Mouse (Mus musculus) urinary bladder, postnatal 10 days (tissue): ENCODE measurements around the gene Gtf3a.
"Not testable (repeated sequence)": the region's sequence is repeated elsewhere in the genome, so short reads cannot be mapped to it uniquely, and the experiment has no call there.

ENCODE experiments used
- DNase-seq: peaks from one replicate; pipeline ENCODE4 v3.0.0; 2022; ENCODE audit warnings: low spot score

Gene Gtf3a

DNA sequence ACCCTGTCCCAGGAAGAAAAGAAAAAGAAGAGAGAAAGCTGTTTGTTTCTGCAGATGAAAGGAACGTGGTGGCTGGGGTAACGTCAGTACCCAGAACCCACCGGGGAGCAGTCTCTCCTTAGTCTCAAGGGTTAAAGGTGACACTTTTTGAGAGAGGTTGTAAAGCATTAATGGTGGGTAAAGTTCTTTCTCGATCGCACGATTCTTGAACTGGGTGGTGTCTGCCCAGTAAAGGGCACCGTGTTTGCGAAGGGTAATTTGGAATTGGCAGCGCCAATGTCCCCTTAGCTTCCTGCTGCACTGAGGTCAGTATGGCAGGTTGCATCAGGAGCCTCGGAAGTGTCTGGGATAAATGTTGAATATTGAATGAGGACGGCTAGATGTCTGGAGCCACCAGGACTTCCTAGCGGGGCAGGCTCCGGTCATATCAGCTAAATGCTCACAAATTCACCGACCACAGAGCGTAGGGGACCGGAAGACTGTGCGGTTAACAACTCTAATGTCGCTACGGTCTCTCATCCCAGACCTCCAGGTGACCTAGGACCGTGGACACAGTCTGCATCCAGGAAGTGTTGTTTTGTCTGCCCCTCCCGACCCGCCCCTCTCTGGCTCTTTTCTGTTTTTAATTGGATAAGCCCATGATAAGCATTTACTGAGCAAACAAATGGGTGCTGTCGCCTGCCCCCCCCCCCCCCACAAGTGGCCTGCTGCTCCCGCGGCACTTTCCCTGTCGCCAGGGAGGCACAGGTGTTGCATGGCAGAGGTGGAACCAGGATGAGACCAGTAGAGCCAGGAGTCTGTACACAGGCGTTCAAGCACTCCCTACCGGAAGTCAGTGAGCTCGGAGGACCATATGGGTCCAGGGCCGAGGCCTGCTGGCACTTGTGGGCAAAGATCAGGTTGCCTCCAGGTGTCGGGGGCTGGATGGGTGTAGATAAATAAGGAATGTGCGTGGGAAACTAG, 10.6 kb upstream of the Gtf3a start:
- DNase-seq = no peak

DNA sequence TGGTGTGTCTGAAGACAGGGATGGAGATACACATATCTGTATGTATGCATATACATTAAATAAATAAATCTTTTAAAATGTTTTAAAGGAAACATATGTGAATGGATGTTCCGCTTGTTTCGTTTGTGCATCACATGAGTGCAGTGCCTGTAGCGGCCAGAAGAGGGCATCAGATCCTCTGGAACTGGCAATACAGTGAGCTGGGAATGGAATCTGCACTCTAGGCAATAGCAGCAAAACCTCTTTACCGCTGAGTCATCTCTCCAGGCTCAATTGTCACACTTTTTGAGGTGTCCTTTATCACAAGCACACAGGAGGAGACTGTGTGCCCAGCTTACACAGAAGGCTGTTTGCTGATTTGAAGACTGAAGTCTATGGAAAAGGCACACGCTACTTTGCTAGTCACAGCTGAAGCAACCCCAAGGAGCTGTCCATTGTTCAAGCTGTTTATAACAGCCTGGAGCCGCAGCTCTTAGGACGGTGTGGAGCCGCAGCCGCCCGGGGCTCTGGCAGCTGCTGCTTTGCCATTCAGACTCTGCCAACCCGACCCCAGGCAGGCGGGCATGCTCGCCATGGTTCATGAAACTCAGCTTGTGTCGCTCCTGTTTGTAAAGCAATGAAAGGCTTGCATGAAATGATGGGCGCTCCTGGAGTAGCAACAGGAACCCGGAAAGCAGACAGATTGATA, 9.2 kb upstream of the Gtf3a start:
- no peak for DNase-seq

DNA sequence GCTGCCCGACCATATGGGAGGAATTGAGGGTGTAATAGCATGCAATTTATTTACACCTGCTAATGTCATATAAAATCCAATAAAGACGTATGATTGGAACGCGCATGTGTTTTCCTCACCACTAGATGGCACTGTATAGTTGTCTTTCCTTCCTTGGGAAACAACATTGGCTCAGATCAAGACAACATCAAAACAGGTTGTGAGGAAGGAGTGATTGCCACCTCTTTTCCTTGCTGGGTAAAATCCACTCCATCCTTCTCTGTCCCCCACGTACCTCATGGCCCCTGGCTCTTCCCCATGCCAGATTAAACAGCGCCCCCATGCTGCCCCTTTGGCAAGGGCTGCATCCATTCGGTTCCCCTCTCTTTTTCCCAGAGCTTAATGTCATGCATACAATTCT, 8.2 kb upstream of the Gtf3a start:
- DNase-seq = no peak

DNA sequence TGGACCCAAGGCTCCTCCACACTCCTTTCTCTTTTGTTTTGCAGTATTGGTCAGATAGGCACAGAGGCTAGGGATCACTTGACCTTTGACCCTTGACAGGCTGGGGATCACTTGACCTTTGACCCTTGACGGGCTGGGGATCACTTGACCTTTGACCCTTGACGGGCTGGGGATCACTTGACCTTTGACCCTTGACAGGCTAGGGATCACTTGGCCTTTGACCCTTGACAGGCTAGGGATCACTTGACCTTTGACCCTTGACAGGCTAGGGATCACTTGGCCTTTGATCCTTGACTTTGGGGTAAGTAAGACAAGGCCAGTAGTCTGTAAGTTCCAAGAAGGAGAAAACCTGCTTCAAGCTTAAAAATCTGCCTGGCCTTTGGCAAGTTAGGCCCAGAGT, 6.5 kb upstream of the Gtf3a start:
- not testable (repeated sequence) for DNase-seq

DNA sequence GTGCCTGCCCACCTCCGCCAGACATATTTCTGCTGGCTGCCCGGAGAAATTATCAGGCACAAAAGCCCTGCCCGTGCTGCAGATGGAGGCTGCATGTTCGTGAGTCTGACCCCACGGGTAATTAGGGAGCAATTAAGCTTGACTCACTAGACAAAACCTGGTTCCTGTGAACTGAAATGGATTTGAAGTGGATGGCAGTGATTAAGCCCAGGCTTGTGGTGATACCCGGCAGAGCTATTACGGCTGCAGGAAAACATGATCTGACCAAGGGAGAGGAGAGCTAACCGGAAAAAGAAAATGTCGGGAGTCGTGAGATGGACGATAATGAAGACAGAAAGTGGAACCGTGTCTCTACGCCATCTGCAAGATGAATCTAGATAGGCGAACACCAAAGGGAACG, 5.5 kb upstream of the Gtf3a start:
- no peak for DNase-seq

DNA sequence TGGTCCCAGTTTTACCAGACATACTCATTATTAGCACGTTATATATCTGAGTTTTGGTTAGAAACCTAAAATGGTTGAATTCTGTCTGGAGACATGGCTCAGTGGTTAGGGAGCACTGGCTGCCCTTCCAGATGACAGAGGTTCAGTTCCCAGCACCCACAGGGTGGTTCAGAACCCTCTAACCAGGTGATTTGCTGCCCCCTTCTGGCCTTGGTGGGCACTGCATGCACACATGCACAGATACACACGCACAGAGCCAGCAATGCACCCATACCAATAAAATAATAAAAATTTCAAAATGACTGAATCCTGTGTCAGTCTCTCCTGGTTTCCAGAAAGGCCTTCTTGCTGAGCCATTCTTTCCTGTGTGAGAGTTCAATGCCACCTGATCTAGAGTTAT, 3.9 kb upstream of the Gtf3a start:
- DNase-seq = no peak

DNA sequence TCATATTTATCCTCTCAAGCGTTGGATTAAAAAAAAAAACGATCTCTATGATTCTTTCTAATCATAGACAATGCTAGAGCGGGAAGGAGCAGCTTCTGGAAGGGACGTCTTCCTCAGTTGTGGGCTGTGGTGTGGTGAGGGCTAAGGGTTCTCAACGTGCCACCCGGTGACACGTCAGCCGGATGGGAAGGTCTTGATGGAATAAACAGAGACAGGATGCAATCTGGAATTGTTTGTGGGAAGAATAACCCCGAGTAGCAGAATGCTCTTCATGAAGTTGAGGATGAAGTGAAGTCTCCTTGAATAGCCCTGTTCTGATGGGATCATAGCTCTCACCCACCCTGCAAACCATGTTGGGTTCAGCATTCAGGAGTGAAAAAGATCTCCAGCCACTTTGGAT, 1.8 kb upstream of the Gtf3a start:
- DNase-seq = no peak

DNA sequence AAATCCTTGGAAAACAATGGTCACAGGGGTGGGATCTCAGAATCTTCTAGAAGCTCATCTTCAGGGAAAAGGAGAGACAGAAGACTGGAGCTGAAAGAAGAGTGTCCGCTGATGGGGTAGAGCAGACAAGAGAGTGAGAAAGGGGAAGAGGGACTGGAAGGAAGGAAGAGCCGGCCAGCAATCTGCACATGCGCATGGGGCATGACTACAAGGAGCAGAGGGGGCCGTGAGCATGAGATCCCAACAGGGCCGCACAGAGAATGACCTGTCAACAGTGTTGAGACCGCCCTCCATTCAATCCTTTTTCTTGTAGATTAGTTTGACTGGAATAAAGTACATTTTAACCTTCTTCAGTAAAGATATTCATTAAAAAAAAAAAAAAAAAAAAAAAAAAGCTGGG, 960 bp upstream of the Gtf3a start:
- no peak for DNase-seq

DNA sequence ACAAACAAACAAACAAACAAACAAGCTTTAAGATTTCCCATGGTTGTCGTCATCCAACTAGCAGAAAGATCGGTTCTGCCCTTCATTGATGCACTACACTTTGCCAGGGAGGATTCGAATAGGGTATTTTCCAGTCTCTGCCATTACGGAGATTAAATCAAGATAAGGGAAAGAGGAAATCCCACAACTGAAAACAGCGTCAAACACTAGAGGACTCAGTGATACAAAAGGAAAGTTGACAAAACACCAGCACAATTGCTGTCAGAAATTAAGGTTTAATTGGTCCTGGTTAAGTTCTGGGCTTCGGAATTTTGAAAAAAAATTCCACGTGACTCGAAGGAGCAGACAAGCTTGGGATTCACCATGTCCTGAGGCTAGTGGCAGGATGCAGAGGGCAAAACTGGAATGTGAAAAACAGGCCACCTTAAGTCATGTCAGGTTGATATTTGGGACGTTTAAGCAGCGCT, 383 bp upstream of the Gtf3a start:
- no peak for DNase-seq

DNA sequence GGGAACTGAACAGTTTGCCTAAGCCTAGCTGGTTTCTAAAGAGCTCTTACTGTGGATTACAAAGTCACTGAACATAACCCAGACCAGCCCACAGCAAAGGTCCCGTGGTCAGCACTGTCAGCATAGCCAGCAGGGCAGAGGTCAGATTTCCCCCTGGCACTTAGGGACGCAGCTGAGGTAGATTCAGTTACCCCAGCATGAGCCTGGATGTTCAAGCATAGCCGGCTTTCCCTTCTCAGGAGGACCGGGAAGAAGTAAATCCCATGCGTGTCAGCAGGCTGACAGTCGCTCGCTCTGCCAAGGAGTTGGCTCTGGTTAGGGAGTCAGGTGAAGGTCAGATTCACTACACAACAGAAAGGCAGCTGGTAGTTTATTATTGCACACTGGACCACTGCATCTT, 6.1 kb downstream of the Gtf3a start:
- DNase-seq = no peak

DNA sequence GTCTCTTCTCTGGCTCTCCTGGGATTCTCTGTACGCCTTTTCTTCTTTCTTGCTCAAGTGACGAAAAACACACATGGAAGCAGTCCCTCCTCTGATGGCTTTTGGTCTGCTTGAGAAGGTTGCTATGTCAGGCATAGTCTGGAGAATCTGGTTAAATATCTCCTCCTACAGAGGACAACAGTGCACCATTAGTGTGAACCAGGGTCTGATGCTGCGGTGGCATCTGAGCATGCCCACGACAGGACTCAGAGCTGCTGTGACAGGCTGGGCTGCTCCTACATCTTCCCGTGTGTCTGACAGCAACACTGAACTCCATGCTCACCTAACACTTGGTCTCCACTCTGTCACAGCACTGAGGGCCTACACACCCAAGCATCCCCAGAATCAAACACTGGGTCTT, 7.2 kb downstream of the Gtf3a start:
- no peak for DNase-seq

DNA sequence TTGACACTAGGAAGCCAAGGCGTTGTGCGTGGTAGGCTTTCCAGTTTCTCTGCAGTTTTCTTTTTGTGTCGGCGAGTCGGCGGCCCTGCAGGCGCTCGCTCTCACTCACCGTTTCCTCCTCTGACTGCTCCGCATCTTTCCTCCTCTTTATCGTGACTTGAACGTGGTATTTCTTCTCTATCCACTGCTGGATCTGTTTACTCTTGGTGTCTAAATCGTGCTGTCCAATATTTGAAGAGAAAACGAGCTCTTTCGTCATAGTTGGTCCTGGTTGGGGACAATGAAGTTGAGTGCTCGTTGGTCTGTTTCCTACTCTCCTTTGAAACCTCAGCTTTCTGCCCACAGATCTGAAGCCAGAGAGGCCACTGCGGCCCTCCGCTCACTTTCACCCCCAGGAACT, 8.2 kb downstream of the Gtf3a start:
- DNase-seq = no peak

DNA sequence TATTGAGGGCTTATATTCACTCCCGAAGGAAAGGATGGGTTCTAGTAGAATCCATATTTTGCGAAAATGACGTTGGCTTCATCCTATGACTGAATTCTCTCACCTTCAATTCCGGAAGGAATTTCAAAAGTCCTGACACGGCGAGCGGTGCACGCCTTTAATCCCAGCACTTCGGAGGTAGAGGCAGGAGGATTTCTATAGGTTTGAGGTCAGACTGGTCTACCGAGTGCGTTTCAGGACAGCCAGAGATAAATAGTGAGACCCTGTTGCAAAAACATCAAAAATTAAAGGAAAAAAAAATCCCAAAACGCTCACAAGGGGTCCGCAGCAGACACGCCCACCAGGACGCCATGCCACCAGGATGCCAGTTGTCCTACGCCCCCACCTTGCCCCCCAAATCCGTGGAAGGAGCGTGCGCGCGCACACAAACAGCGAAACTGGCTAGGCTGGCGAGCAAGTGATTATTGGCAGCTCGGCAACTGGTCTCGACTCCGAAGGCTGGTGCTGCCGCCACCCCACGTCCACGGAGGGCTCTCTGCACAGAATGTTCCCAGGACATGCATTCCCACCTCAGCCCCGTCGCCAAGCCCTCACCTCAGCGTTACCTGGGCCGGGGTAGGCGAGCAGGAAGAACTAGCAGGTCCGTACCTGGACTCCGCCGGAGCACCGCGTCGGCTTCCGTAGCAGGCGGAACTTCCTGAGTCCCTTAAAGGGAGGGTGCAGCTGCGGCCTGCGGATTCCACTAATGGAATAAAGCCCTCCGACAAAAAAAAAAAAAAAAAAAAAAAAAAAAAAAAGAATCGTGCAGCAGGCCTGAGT, 14.9 kb downstream of the Gtf3a start, which contains the start of gene Mtif3:
Gene Mtif3 (minus strand): TSS at position 683 of the 819 bp plus-strand sequence.
- peak; percentile 35 for DNase-seq

DNA sequence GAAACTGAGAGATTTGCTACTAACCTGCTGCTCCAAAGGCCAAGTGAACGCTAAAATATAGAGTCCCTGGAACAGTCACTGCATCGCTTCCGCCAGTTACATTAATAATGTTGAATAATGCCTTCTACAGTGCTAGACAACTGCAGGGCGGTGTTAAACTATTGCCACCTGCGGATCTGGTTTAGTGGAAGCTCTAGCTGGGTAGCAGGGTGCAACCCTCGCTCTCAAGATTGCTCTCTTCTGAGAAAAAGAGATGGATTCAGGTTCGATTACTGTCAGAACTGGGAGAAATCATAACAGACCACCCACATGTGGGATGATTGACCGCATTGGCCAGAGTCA, 15.5 kb downstream of the Gtf3a start:
- DNase-seq = no peak

DNA sequence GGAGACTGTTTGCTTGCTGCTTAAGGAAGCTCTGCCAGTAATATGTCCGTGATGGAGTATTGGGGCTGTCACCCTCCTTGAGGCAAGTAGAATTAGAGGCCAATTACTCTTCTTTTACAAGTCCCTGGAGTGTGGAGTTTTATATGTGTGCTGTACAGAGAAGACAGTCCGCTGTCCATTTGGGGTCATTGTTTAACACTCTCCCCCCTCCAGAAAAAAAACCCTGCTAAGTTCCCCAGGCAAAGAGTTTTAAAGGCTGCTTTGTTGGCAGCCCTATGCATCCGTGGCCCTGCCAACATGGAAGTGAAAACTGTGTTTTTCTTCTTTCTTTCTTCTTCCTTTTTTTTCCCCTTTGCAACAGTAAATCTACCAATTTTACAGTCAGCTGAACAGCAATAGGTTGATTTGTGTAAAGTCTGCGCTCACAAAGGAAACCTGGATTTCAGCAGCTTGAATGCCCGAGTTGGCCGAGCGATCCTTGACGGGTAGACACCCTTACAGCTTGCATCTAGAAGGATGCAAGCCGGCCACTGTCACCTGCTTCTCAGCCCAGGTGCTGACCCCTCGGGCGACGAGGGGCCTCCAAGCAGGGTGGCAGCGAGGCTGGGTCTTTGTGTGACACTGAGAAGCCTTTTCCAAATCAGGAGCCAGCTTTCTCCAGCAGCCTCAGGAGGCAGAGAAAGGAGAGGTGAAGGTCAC, 20.4 kb downstream of the Gtf3a start:
- no peak for DNase-seq

DNA sequence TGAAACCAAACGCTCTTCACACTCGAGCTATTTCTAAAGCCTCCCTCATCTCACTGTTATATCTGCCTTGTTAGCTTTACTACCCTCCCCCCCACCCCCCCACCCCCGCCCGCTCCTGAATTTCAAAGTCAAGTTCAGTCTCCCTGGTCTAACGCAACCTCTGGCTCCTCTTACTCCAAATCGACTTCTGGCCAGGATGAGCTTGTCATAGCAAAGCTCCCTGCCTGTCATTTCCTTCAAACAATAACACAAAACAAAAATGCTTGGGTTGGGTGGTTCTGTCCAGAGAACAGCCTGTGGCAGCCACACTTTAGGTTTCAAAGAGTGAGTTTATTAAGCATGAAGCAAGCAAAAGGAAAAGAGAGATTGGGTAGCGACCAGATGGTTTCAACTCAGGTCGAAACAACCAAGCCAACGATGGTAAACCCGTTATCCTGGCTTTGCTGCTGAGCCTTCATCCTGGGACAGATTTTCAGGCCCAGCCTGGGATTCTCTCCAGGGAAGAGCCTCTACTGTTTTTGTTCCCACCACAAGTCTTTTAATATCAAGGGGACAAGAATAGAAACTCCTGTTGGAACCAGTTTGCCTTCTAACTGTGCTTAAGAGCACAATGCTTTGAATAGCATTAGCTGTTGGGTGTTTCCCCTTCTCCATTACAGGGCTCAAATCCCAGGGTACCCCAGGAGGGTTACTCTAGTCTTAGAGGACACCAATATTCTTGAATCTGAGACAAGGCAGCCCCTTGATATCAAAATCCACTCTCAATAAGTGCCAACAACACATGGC, 23.5 kb downstream of the Gtf3a start:
- DNase-seq = no peak

DNA sequence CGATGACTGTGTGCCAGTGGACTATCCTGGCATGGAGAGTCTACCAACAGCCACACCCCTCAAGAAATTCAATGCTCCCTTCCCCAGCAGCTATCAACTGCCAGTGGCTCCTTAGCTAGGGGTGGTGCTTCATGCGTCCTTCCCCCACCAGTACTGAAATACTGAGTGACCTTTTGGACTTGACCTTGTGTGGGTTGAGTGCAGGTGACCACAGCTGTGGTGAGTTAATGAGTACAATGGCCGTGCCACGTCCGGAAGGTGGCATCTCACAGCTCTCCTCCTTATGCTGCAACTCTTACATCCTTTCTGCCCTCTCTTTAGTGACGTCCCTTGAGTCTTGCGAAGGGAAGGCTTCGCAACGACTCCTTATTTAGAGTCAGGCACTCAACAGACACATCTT, 24.9 kb downstream of the Gtf3a start:
- DNase-seq = no peak

DNA sequence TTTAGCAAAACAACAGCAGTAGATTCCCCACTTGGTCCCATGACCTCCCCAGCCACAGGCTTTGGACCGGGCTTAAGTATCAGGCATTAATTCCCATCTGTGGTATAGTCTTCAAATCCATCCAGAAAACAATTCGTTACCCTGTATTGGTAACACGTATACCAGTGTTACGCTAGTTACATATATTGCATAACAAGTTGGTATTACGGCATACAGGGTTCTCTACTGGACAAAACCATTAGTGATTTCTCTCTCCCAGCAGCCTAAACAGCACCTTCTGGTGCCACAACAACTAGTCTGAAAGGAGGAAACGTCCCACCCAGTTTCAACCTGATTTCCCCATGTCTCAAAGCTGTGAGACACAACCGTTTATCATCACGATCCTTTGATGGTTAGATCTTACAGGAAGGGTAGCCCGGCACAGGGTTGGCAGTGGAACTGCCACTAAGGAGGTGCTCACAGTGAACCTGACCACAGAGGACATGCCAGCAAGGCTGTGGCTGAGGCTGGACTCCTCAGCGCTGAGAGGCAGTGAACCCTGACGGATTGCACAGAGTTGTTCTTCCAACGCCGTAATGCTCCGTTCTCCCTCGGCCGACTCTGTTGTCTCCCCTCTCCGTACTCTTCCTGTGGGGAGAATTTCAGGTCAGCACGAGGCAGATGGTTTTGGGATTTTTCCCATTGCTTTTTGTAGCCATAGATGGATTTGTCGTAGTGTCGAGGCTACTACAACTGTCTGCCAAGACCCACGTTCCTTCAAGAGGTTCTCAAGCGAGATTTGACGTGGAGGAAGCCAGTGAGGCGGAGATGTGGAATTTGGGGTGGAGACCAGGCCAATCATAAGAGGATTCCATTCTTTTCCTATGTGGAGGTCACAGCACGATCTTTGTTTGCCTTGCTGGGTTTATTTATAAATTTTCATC, 25.7 kb downstream of the Gtf3a start:
- DNase-seq = no peak

DNA sequence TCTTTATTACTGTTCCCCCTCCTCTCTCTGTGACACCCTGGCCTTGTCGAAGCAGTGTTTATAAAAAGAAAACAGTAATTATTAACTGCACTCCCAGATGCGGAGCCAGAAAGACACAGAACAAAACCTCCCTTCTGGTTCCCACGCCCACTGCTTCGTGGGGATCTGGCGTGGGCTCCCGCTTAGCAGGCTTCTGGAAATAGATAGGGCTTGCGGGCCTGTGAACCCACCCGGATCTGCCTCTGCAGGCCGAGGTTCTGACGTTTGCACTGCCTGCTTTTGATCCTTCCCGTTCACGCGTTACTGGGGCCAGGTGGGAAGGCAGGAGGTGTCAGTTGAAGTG, 26.3 kb downstream of the Gtf3a start:
- no peak for DNase-seq

DNA sequence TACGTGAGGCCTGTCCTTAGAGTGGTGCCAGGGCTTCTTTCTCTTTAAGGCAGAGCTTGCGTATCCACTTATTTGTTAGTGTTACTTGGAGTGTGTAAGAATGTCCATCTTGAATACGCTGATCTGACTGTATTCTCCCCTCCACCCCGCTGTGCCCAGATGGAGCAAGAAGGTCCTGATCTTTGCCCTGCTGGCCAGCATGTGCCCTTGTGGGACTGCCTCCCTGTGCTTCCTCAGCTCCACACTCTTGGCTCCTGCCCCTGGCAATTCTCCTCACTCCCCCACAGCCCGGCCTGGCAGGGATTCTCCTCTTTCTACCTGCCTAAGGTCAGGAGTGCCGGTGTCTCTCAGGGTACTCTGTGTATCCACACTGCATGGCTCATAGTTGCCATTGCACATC, 32.9 kb downstream of the Gtf3a start:
- DNase-seq = no peak
